Mouse (Mus musculus) NIH3T3 (cell line): ENCODE data around the gene Arrdc2.

Source experiments
- DNase-seq: peaks from one replicate; pipeline ENCODE4 v3.0.0-alpha.2; 2012; ENCODE audit warnings: low read depth

The Arrdc2 gene

DNA sequence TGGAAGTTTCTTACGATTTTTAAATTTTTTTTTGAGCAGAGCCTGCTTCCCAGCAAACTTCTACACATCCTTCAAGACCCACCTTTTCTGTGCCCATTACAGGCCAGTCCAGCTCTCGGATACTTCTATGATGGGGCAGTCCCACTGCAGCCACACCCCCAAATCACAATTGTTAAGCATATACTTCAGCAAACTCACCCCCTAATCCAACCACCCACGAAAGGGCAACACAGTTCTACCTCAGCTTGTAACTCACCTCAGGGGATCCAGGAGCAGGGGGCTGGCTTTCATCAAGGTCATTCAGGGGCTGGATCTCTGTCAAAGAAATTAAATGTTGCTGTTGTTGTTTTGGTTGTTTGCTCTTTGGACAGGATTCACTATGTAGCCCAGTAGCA, 52.5 kb downstream of the Arrdc2 start:
- no peak for DNase-seq

DNA sequence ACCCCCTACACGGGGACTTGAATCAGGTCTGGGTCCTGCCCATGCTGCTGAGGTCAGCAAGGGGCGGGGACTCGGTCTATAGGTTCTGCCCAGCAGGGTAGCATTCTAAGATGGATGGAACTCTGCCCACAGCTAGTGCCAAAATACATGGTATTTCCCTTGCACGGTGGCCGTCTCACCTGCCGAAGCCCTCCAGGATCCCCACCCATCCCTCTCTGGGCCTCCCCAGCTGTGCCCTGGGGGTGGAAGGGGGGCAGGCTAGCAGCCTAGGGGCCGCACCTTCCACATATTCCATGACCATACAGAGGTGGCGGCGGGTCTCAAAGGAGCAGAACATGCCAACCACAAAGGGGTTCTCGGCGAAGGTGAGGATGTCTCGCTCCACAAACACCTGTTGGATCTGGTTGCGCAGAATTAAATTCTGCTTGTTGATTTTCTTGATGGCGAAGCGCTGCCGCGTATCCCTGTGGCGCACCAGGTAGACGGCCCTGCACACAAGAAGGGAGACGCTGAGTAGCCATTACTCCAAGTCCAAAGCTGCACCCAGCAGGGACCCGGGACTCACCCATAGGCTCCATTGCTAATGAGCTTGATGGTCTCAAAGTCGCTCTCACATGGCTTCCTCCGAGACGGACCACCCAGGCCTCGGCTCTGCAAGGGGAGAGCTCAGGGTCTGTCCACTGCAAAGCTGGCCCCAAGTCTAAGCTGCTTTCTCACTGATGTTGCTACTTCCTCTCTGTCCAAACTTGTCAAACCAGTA, 53.0 kb downstream of the Arrdc2 start:
- DNase-seq: no peak
